Mouse (Mus musculus) urinary bladder, postnatal 36 days (tissue): ENCODE data around the gene Gm8369.
"Not testable (repeated sequence)": the region's sequence is repeated elsewhere in the genome, so short reads cannot be mapped to it uniquely, and the experiment has no call there.

Experiments used
- DNase-seq, 2 experiments: peaks; one replicate each; pipeline ENCODE4 v3.0.0; 2022; ENCODE audit warnings: low spot score in 2 of 2, mixed read lengths in 1 of 2

The Gm8369 gene

DNA sequence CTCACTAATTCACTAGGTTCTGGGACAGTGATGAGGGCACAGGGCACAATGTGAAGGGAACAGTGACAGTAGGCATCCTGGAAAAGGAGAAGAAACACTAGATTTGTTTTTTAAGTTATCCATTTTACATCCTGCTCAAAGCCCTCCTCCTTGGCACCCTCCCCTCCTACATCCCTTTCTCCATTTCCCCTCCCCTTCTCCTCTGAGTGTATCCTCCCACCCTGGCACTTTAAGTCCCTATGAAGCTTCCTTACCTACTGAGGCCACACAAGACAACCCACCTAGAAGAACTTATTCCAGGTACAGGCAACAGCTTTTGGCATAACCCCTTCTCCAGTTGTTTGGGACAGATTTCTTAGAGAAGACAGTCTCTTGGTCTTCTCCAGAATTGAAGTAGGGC, 30.5 kb downstream of the Gm8369 start, which contains the start of gene Ms4a6b:
Gene Ms4a6b, plus strand, starts transcription at position 267 of the 400 bp plus-strand sequence.
- no peak for DNase-seq

GRCm38 (mm10) chr19:11516845-11517244, 31.1 kb downstream of the Gm8369 start:
- no peak for DNase-seq

GRCm38 (mm10) chr19:11517373-11517772, 31.6 kb downstream of the Gm8369 start:
- not testable (repeated sequence) for DNase-seq

DNA sequence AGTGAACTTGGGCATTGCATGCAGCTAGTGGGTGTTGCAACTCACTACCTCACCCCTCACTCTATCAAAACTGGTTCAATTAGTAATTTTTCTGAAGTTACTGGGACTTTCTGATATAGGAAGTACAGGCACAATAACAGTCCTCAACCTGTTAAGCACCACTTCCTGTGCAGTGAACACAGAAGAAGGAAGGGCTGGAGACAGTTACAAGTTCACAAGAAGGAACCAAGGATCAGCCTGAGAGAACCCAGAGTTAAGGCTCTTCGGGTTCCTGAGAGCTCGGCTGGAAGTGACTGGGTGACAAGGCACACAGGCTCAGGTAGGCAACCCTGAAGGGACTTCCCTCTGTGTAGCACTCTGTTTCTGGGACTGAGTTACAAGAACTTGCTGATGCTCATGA, 32.6 kb downstream of the Gm8369 start:
- DNase-seq, result not testable (repeated sequence)

GRCm38 (mm10) chr19:11520146-11520545, 34.4 kb downstream of the Gm8369 start:
- DNase-seq, result no peak

GRCm38 (mm10) chr19:11533421-11533820, 47.7 kb downstream of the Gm8369 start:
- no peak for DNase-seq

- DNase-seq, result peak; percentile 33 to 42
Measured at GRCm38 (mm10) chr19:11533888-11534445, 48.2 kb downstream of the Gm8369 start.

- peak in 1 of 2 experiments; percentile 62 for DNase-seq
Measured at GRCm38 (mm10) chr19:11536593-11536992, 50.9 kb downstream of the Gm8369 start, which contains the start of gene Ms4a4d. Gene Ms4a4d (plus strand): TSS chr19:11536801.

DNA sequence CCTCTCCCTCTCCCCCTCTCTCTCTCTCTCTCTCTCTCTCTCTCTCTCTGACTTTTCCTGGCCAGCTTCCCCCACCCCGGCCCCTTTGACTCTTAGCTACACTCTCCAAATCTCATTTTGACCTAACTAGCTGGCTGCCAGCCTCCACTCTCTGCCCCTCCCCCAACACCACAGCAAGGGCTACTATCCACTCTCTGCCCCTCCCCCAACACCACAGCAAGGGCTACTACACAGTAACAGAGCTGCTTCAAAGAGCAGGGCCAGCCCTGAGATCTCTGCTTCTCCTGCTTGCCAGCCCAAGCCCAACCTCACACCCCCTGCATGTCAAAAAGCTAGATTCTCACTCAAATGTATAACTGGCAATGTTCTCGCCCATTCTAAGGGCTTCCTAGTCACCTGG, 51.6 kb downstream of the Gm8369 start:
- peak in 1 of 2 experiments; percentile 7 for DNase-seq

- not testable (repeated sequence) for DNase-seq
Measured at GRCm38 (mm10) chr19:11540166-11540821, 54.6 kb downstream of the Gm8369 start.

GRCm38 (mm10) chr19:11544383-11544782, 58.6 kb downstream of the Gm8369 start:
- not testable (repeated sequence) for DNase-seq

DNA sequence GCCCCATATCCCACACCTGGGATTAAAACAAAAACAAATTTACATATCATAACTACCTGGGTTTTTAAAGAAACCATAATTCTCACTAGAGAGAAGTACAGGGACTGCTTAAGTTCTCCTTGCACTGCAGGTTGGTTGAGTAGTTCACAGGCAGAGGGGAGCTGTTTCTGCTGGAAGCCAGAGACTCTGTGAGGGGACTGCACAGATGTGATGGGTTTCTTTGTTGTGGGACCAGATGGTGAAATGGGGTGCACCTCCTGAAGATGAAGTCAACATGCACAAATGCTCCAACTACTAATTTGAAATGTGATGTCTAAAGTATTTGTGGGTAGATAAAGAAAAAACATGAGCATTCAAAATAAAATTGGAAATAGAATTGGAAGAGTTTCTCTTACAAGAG, 62.2 kb downstream of the Gm8369 start:
- DNase-seq, result no peak

GRCm38 (mm10) chr19:11554726-11555125, 69.0 kb downstream of the Gm8369 start:
- no peak for DNase-seq

- DNase-seq, result not testable (repeated sequence)
Measured at GRCm38 (mm10) chr19:11559560-11559959, 73.8 kb downstream of the Gm8369 start.
